Comparison of ENCODE assay signal across 22 mouse cellular contexts in genomic region chr5:5925796-5926195, GRCm38 (mm10).
DNase-seq lines count a peak whose midpoint lies in the region; ATAC-seq and TF ChIP-seq lines count a peak whose summit lies in the region.
"Had no signal": no experiment of that assay in that cellular context is flagged by ENCODE, and none has a peak within 500 bp of the region (broad histone marks: within the 10 kb centered on the region; RNA-seq: fewer than 3 reads in every experiment).

No protein-coding gene starts in this region.

- TF ChIP-seq POLR2A in cerebellum, adult 2 months (IDR thresholded peaks at IDR 0.05; ENCODE audit: borderline replicate concordance, insufficient read depth, low read length), result no peak

- no peaks in the 10 kb centered on the region for H3K27me3 ChIP-seq in cerebellum, adult 2 months (ENCODE audit: control insufficient read depth, insufficient read depth, low read length)
- no peaks in the 10 kb centered on the region for H3K27me3 ChIP-seq in hindbrain, postnatal 0 days (ENCODE audit: insufficient read depth, low read length)
- H3K27me3 ChIP-seq: embryonic facial prominence, embryonic 13.5 days; heart, embryonic 12.5 days; midbrain, embryonic 13.5 days; neural tube, embryonic 13.5 days had no signal

- H3K4me3 ChIP-seq in cerebellum, adult 2 months (replicated peaks; ENCODE audit: insufficient read depth, low read depth, low read length), result no peak overlapping the region
- no peak overlapping the region for H3K4me3 ChIP-seq in hindbrain, postnatal 0 days (ENCODE audit: low read length)
- H3K4me3 ChIP-seq: embryonic facial prominence, embryonic 13.5 days; heart, embryonic 12.5 days; limb, embryonic 10.5 days; midbrain, embryonic 13.5 days; neural tube, embryonic 13.5 days had no signal

- no peaks in the 10 kb centered on the region for H3K9me3 ChIP-seq in hindbrain, postnatal 0 days (ENCODE audit: low read length)
- H3K9me3 ChIP-seq: embryonic facial prominence, embryonic 13.5 days; G1E; heart, embryonic 12.5 days; limb, embryonic 10.5 days; midbrain, embryonic 13.5 days; neural tube, embryonic 13.5 days had no signal

- intact Hi-C loops in left cerebral cortex, postnatal 4 days (cut with DNase I), result no loop called here
- intact Hi-C loops in left cerebral cortex, postnatal 36 days (cut with DNase I), result no loop called here

- H3K4me1 ChIP-seq in cerebellum, adult 2 months (ENCODE audit: control insufficient read depth, insufficient read depth, low read length), result no peaks in the 10 kb centered on the region
- H3K4me1 ChIP-seq in hindbrain, postnatal 0 days (ENCODE audit: insufficient read depth, low read length), result no peaks in the 10 kb centered on the region
- H3K4me1 ChIP-seq: embryonic facial prominence, embryonic 13.5 days; heart, embryonic 12.5 days; limb, embryonic 10.5 days; midbrain, embryonic 13.5 days; neural tube, embryonic 13.5 days had no signal

- H3K9ac ChIP-seq in hindbrain, postnatal 0 days (replicated peaks; ENCODE audit: low read length), result no peak overlapping the region
- H3K9ac ChIP-seq: embryonic facial prominence, embryonic 13.5 days; heart, embryonic 12.5 days; liver, postnatal 0 days; midbrain, embryonic 13.5 days; neural tube, embryonic 13.5 days had no signal

- no peak overlapping the region for H3K27ac ChIP-seq in cerebellum, adult 2 months (ENCODE audit: insufficient read depth, low read length)
- H3K27ac ChIP-seq in hindbrain, postnatal 0 days, result no peak overlapping the region
- H3K27ac ChIP-seq: embryonic facial prominence, embryonic 13.5 days; limb, embryonic 10.5 days; midbrain, embryonic 13.5 days; neural tube, embryonic 13.5 days had no signal

- 38% methylated on average over 3 of the region's 3 CpGs for WGBS in cerebellum, adult 2 months
- WGBS in hindbrain, postnatal 0 days, result 59% methylated on average over 3 of the region's 3 CpGs

- no peaks in the 10 kb centered on the region for H3K36me3 ChIP-seq in hindbrain, postnatal 0 days (ENCODE audit: insufficient read depth, low read length)
- H3K36me3 ChIP-seq: embryonic facial prominence, embryonic 13.5 days; G1E; heart, embryonic 12.5 days; limb, embryonic 10.5 days; midbrain, embryonic 13.5 days; neural tube, embryonic 13.5 days had no signal

- TF ChIP-seq CTCF in cerebellum, adult 2 months (IDR thresholded peaks at IDR 0.05; ENCODE audit: borderline replicate concordance, insufficient read depth, low read depth, low read length), result no peak
- no peak for TF ChIP-seq CTCF in hindbrain, postnatal 0 days (IDR thresholded peaks at IDR 0.05; ENCODE audit: low read depth)

- DNase-seq in cerebellum, postnatal 14 days, result peak; percentile 57 to 67
- DNase-seq in cerebellum, adult 2 months, result no peak
- peak; percentile 65 for DNase-seq in kidney, postnatal 10 days
- no peak for DNase-seq in kidney, adult 8-10 months
- DNase-seq in left cerebral cortex, postnatal 4 days, result peak; percentile 23
- no peak for DNase-seq in left cerebral cortex, postnatal 36 days (ENCODE audit: low spot score in 2 of 2)
- peak; percentile 31 for DNase-seq in hindbrain, postnatal 0 days (ENCODE audit: low spot score)
- no peak for DNase-seq in gastrocnemius, postnatal 10 days
- DNase-seq: adrenal gland, postnatal 36 days; cerebellum, adult 9-10 months; heart, adult 11 months; heart, postnatal 14 days; kidney, adult 2 months; liver, postnatal 0 days; lung, postnatal 10 days; thymus, postnatal 25 days had no signal

- no peak for ATAC-seq in hindbrain, postnatal 0 days
- ATAC-seq: liver, postnatal 0 days; midbrain, embryonic 13.5 days had no signal

- H3K4me2 ChIP-seq in hindbrain, postnatal 0 days (ENCODE audit: low read depth, low read length), result no peak overlapping the region
- H3K4me2 ChIP-seq: embryonic facial prominence, embryonic 13.5 days; heart, embryonic 12.5 days; midbrain, embryonic 13.5 days; neural tube, embryonic 13.5 days had no signal

Comparison
In these comparisons a context has a peak if more than half of its experiments do, and no peak if none do; other contexts are left out.
1. DNase-seq: peak in cerebellum, postnatal 14 days (2 of 2), kidney, postnatal 10 days (single experiment), left cerebral cortex, postnatal 4 days (single experiment) and hindbrain, postnatal 0 days (single experiment); none in cerebellum, adult 2 months (0 of 2), kidney, adult 8-10 months (0 of 2), left cerebral cortex, postnatal 36 days (0 of 2) and gastrocnemius, postnatal 10 days (single experiment).